Mouse (Mus musculus): Measurements from ENCODE around the gene Xk.
"Not testable (repeated sequence)": the region's sequence is repeated elsewhere in the genome, so short reads cannot be mapped to it uniquely, and the experiment has no call there.

Gene Xk

GRCm38 (mm10) chrX:9327954-9328353, 55.4 kb downstream of the Xk start:
- DNase-seq (ENCODE audit: low spot score), result not testable (repeated sequence)

GRCm38 (mm10) chrX:9332366-9332962, 59.9 kb downstream of the Xk start:
- DNase-seq (ENCODE audit: low spot score), result not testable (repeated sequence)

GRCm38 (mm10) chrX:9333035-9333434, 60.5 kb downstream of the Xk start:
- DNase-seq (ENCODE audit: low spot score), result not testable (repeated sequence)

- not testable (repeated sequence) for DNase-seq (ENCODE audit: low spot score)
These were observed 62.4 kb downstream of the Xk start for GRCm38 (mm10) chrX:9334996-9335395.

GRCm38 (mm10) chrX:9350327-9350726, 77.8 kb downstream of the Xk start, which contains the start of gene H2al1k:
Gene H2al1k, plus strand, starts transcription at chrX:9350627.
- not testable (repeated sequence) for DNase-seq (ENCODE audit: low spot score)
